Mouse (Mus musculus) stomach, adult 2 months (tissue): ENCODE data around the gene Gadd45a. TPM values are rescaled to one million over a fixed set of nuclear protein-coding genes. Genes with fewer than 3 reads are reported as not detected.

Source experiments
- polyA plus RNA-seq: library from polyadenylated mRNA; depleted of rRNA; stranded (reverse); fragments of >200 nt; gene quantifications from 2 replicates; pipeline ENCODE4 v1.2.3, GENCODE M21; 2012; rRNA removed

Gadd45a gene
- polyA plus RNA-seq, result 20.2 and 34.3 TPM in 2 replicates

GRCm38 (mm10) chr6:67036837-67037628, at the start of gene Gadd45a:
Gadd45a (minus strand) TSS chr6:67037457.

Other genes with a start within 250 kb of the Gadd45a start
- gene Vmn1r39, start 226.8 kb downstream of the Gadd45a start, polyA plus RNA-seq, result not detected in 2 replicates
- 7.8 and 9.7 TPM in 2 replicates for gene Gng12, start 141.1 kb downstream of the Gadd45a start, polyA plus RNA-seq
- gene Serbp1, start 200.7 kb upstream of the Gadd45a start, polyA plus RNA-seq, result 11.5 and 21.2 TPM in 2 replicates